Mouse (Mus musculus) CH12.LX (cell line): ENCODE results near the gene Syne3.

Experiments used
- CTCF ChIP-seq, 2 experiments: IDR thresholded peaks in 1 of 2; conservative IDR thresholded peaks in 1 of 2; 2 replicates each; pipeline ENCODE4 v1.5.1; 2011 to 2012; ENCODE audit warnings: low read depth in 2 of 2, low read length in 2 of 2, improper control_type of control experiment in 1 of 2, inconsistent platforms in 1 of 2, mild to moderate bottlenecking in 1 of 2, moderate library complexity in 1 of 2
- EP300 ChIP-seq: IDR thresholded peaks from 2 replicates; pipeline ENCODE4 v1.6.1; 2011; ENCODE audit warnings: low read length, improper control_type of control experiment
- MAX ChIP-seq: IDR thresholded peaks from 2 replicates; pipeline ENCODE4 v1.6.1; 2011; ENCODE audit warnings: low read length, improper control_type of control experiment

DNA sequence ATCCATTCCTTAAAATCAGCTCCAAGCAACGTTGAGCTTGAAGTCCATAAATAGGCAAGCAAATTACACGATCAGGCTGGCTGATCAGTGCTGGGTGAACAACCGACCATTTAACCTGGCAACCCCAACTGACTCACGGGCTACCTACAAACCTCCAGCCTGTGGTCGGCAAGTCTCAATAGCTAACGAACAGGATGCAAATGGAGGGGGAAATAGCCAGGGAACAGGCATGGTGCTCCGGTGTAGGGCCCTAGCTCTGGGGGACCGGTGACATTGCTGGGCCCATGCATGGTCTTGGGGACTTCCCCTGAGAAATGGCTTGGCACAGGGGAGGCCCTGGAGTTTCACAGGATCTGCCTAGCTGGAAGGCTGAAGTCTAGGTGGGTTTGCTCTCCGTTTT lies 8.3 kb downstream of the Syne3 start:
- no peak for TF ChIP-seq CTCF (conservative IDR thresholded peaks at IDR 0.05 in 1 of 2, IDR thresholded peaks at IDR 0.05 in 1 of 2; ENCODE audit: low read depth in 2 of 2, low read length in 2 of 2)
- TF ChIP-seq MAX = no peak
- no peak for TF ChIP-seq EP300
